ENCODE assay signal across 14 mouse cellular contexts in the genomic region with DNA sequence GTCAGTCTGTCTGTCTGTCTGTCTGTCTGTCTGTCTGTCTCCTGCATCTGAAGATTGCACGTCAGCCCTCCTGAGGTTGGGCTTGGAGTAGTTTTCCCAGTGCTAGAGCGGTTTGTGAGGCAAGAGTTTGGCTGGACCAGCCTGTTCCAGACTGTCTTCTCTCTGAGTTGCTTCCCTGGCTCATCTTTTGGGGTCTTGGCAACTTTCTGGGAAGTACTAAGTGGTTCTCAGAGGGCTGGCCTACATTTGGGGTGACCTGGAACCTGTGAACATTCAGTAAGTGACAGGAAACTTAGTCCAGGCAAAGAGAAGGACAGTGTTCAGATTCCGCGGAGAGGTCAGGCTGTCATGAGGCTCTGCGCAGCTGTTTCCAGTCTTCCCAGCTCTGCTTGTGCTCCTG. TPM values are rescaled to one million over a fixed set of nuclear protein-coding genes. Genes with fewer than 3 reads are reported as not detected.
DNase-seq lines count a peak whose midpoint lies in the region; ATAC-seq and TF ChIP-seq lines count a peak whose summit lies in the region.
"Had no signal": no experiment of that assay in that cellular context is flagged by ENCODE, and none has a peak within 500 bp of the region (broad histone marks: within the 10 kb centered on the region; RNA-seq: fewer than 3 reads in every experiment).

No protein-coding gene starts in this region.

- peak overlapping the region; percentile 78 for H3K27ac ChIP-seq in kidney, embryonic 16.5 days (ENCODE audit: low read length)
- H3K27ac ChIP-seq in brown adipose tissue, adult 24 weeks (replicated peaks; ENCODE audit: low read depth, low read length): peak overlapping the region; percentile 70
- H3K27ac ChIP-seq in intestine, postnatal 0 days (ENCODE audit: low read depth, low read length): peak overlapping the region; percentile 96
- H3K27ac ChIP-seq in hindbrain, embryonic 14.5 days: no peak overlapping the region
- H3K27ac ChIP-seq: forebrain, embryonic 13.5 days had no signal

- no peaks in the 10 kb centered on the region for H3K27me3 ChIP-seq in kidney, embryonic 16.5 days (ENCODE audit: insufficient read depth, low read length)
- H3K27me3 ChIP-seq in intestine, postnatal 0 days (replicated peaks; ENCODE audit: control insufficient read depth, insufficient read depth, low read length): no peaks in the 10 kb centered on the region
- no peaks in the 10 kb centered on the region for H3K27me3 ChIP-seq in myocyte (ENCODE audit: control insufficient read depth, insufficient read depth, insufficient read length)
- H3K27me3 ChIP-seq in hindbrain, embryonic 14.5 days (ENCODE audit: control insufficient read depth, insufficient read depth, low read length): no peaks in the 10 kb centered on the region
- H3K27me3 ChIP-seq: forebrain, embryonic 13.5 days; midbrain, embryonic 13.5 days had no signal

- no peak overlapping the region for H3K9ac ChIP-seq in kidney, embryonic 16.5 days (replicated peaks; ENCODE audit: low read length)
- H3K9ac ChIP-seq in intestine, postnatal 0 days (ENCODE audit: low read depth, low read length): 0 out of 2 replicates have a peak overlapping the region, but pooled peaks have one; percentile 37
- H3K9ac ChIP-seq in hindbrain, embryonic 14.5 days: no peak overlapping the region
- H3K9ac ChIP-seq: forebrain, embryonic 13.5 days; midbrain, embryonic 13.5 days had no signal

- H3K79me2 ChIP-seq in myocyte (ENCODE audit: control insufficient read depth, insufficient read depth): peaks cover 56% of the 10 kb centered on the region

- no peak overlapping the region for H3K4me3 ChIP-seq in kidney, embryonic 16.5 days (ENCODE audit: low read length)
- H3K4me3 ChIP-seq in brown adipose tissue, adult 24 weeks (ENCODE audit: insufficient read depth, low read depth, low read length): no peak overlapping the region
- H3K4me3 ChIP-seq in intestine, postnatal 0 days (ENCODE audit: low read depth, low read length): no peak overlapping the region
- no peak overlapping the region for H3K4me3 ChIP-seq in myocyte
- H3K4me3 ChIP-seq in hindbrain, embryonic 14.5 days (replicated peaks; ENCODE audit: low read length): no peak overlapping the region
- H3K4me3 ChIP-seq: forebrain, embryonic 13.5 days; midbrain, embryonic 13.5 days had no signal

- H3K36me3 ChIP-seq in kidney, embryonic 16.5 days (ENCODE audit: insufficient read depth, low read length): peaks cover 34% of the 10 kb centered on the region
- H3K36me3 ChIP-seq in intestine, postnatal 0 days (ENCODE audit: control insufficient read depth, insufficient read depth): peaks cover 50% of the 10 kb centered on the region
- peaks cover 19% of the 10 kb centered on the region for H3K36me3 ChIP-seq in myocyte (ENCODE audit: control insufficient read depth, insufficient read depth)
- peaks cover 44% of the 10 kb centered on the region for H3K36me3 ChIP-seq in hindbrain, embryonic 14.5 days (replicated peaks; ENCODE audit: control insufficient read depth, insufficient read depth)

- 88% methylated on average over 5 of the region's 5 CpGs for WGBS in kidney, embryonic 16.5 days
- 76% methylated on average over 5 of the region's 5 CpGs for WGBS in intestine, postnatal 0 days
- WGBS in hindbrain, embryonic 14.5 days: 88% methylated on average over 5 of the region's 5 CpGs

- H3ac ChIP-seq in myocyte (ENCODE audit: control insufficient read depth, insufficient read length): no peak overlapping the region

- H3K9me3 ChIP-seq in kidney, embryonic 16.5 days (ENCODE audit: low read length): no peaks in the 10 kb centered on the region
- no peaks in the 10 kb centered on the region for H3K9me3 ChIP-seq in intestine, postnatal 0 days (ENCODE audit: control insufficient read depth)
- no peaks in the 10 kb centered on the region for H3K9me3 ChIP-seq in hindbrain, embryonic 14.5 days (ENCODE audit: control insufficient read depth, low read length)
- H3K9me3 ChIP-seq: forebrain, embryonic 13.5 days; midbrain, embryonic 13.5 days had no signal

- TF ChIP-seq POLR2A in myocyte (IDR thresholded peaks at IDR 0.05; ENCODE audit: insufficient read length, low read depth): no peak

- peaks cover 10% of the 10 kb centered on the region for H3K4me1 ChIP-seq in kidney, embryonic 16.5 days (ENCODE audit: insufficient read depth, low read length)
- peaks cover 74% of the 10 kb centered on the region for H3K4me1 ChIP-seq in brown adipose tissue, adult 24 weeks (ENCODE audit: control insufficient read depth, insufficient read depth, insufficient read length, low read length)
- H3K4me1 ChIP-seq in intestine, postnatal 0 days (replicated peaks; ENCODE audit: control insufficient read depth, insufficient read depth, low read length): peaks cover 5% of the 10 kb centered on the region
- peaks cover 2% of the 10 kb centered on the region; the same call in 1 of the 2 replicates for H3K4me1 ChIP-seq in hindbrain, embryonic 14.5 days (replicated peaks; ENCODE audit: control insufficient read depth, insufficient read depth, low read length)
- H3K4me1 ChIP-seq: forebrain, embryonic 13.5 days; midbrain, embryonic 13.5 days had no signal

- no peak for DNase-seq in kidney, postnatal 36 days
- no peak for DNase-seq in urinary bladder, postnatal 14 days (ENCODE audit: low spot score)
- DNase-seq in hindbrain, embryonic 14.5 days (ENCODE audit: low spot score): no peak
- DNase-seq: adrenal gland, adult 8-10 months; cerebellum, adult 9-10 months; embryo, embryonic 11 days; lung, postnatal 14 days had no signal

- TF ChIP-seq CTCF in intestine, postnatal 0 days (IDR thresholded peaks at IDR 0.05; ENCODE audit: low read depth): no peak; the same call in 1 of the 2 replicates

- H3K4me2 ChIP-seq in kidney, embryonic 16.5 days (replicated peaks; ENCODE audit: low read depth, low read length): no peak overlapping the region
- 0 out of 2 replicates have a peak overlapping the region, but pooled peaks have one; percentile 9 for H3K4me2 ChIP-seq in intestine, postnatal 0 days (replicated peaks; ENCODE audit: low read depth)
- H3K4me2 ChIP-seq in myocyte (ENCODE audit: low read depth): no peak overlapping the region
- no peak overlapping the region for H3K4me2 ChIP-seq in hindbrain, embryonic 14.5 days (replicated peaks)
- H3K4me2 ChIP-seq: forebrain, embryonic 13.5 days; midbrain, embryonic 13.5 days had no signal

- no peak for ATAC-seq in kidney, embryonic 16.5 days (ENCODE audit: low FRiP score, low TSS enrichment)
- no peak for ATAC-seq in intestine, postnatal 0 days
- no peak for ATAC-seq in hindbrain, embryonic 14.5 days (ENCODE audit: low FRiP score)
- ATAC-seq: CD4-positive, CD25-positive, alpha-beta regulatory T cell, adult 4 months; forebrain, embryonic 13.5 days; midbrain, embryonic 13.5 days had no signal

TF ChIP-seq in myocyte, 11 proteins besides CTCF, POLR2A, EP300 and RAD21:
- TF ChIP-seq MYOG (IDR thresholded peaks at IDR 0.05; ENCODE audit: control insufficient read depth in 1 of 3, insufficient read depth in 1 of 3, insufficient read length in 2 of 3, low read depth in 2 of 3) (peak in 1 of 3 experiments; percentile 4), E2F4 (IDR thresholded peaks at IDR 0.05; ENCODE audit: insufficient read depth) (no peak), MYOD1 (IDR thresholded peaks at IDR 0.05; ENCODE audit: control insufficient read depth in 1 of 3, insufficient read length in 2 of 3, low read depth in 2 of 3) (peak in 2 of 3 experiments; percentile 10 to 16), MAX (IDR thresholded peaks at IDR 0.05; ENCODE audit: low read depth) (no peak)

RNA-seq across cellular contexts. Expression of gene Cdc42bpg, which starts 14.0 kb away (rescaled TPM):
- polyA plus RNA-seq in kidney, embryonic 16.5 days (2015; fragmentation: Nextera tagmentation; extraction: Ambion mirVana): 0.80 and 1.5 TPM in 2 replicates
- polyA plus RNA-seq in brown adipose tissue, adult 24 weeks (2012; ENCODE audit: insufficient read depth, insufficient read length, missing spikeins): 2.5 and 2.8 TPM in 2 replicates
- 1.8 and 2.3 TPM in 2 replicates for polyA plus RNA-seq in intestine, postnatal 0 days (2015; fragmentation: Nextera tagmentation; extraction: Ambion mirVana)
- polyA plus RNA-seq in myocyte (2012; fragmentation: generic; extraction: Trizol): 10.0 TPM
- 0.56 and 0.63 TPM in 2 replicates for polyA plus RNA-seq in hindbrain, embryonic 14.5 days (2014; fragmentation: Nextera tagmentation; extraction: Ambion mirVana)

RNA-seq across cellular contexts. Expression of gene Ehd1, which starts 15.7 kb away (rescaled TPM):
- polyA plus RNA-seq in kidney, embryonic 16.5 days (2015; fragmentation: Nextera tagmentation; extraction: Ambion mirVana): 84.2 and 89.5 TPM in 2 replicates
- polyA plus RNA-seq in brown adipose tissue, adult 24 weeks (2012; ENCODE audit: insufficient read depth, insufficient read length, missing spikeins): 39.6 and 42.8 TPM in 2 replicates
- 177 and 201 TPM in 2 replicates for polyA plus RNA-seq in intestine, postnatal 0 days (2015; fragmentation: Nextera tagmentation; extraction: Ambion mirVana)
- polyA plus RNA-seq in myocyte (2012; fragmentation: generic; extraction: Trizol): 433 TPM
- polyA plus RNA-seq in hindbrain, embryonic 14.5 days (2014; fragmentation: Nextera tagmentation; extraction: Ambion mirVana): 80.0 and 84.9 TPM in 2 replicates

RNA-seq across cellular contexts. Expression of gene Men1, which starts 42.5 kb away (rescaled TPM):
- 93.0 and 96.2 TPM in 2 replicates for polyA plus RNA-seq in kidney, embryonic 16.5 days (2015; fragmentation: Nextera tagmentation; extraction: Ambion mirVana)
- 13.9 and 22.2 TPM in 2 replicates for polyA plus RNA-seq in brown adipose tissue, adult 24 weeks (2012; ENCODE audit: insufficient read depth, insufficient read length, missing spikeins)
- polyA plus RNA-seq in intestine, postnatal 0 days (2015; fragmentation: Nextera tagmentation; extraction: Ambion mirVana): 17.1 and 19.6 TPM in 2 replicates
- polyA plus RNA-seq in myocyte (2012; fragmentation: generic; extraction: Trizol): 37.2 TPM
- polyA plus RNA-seq in hindbrain, embryonic 14.5 days (2014; fragmentation: Nextera tagmentation; extraction: Ambion mirVana): 46.7 and 51.5 TPM in 2 replicates

RNA-seq across cellular contexts. Expression of gene Map4k2, which starts 48.7 kb away (rescaled TPM):
- 25.9 and 28.7 TPM in 2 replicates for polyA plus RNA-seq in kidney, embryonic 16.5 days (2015; fragmentation: Nextera tagmentation; extraction: Ambion mirVana)
- 7.9 and 14.0 TPM in 2 replicates for polyA plus RNA-seq in brown adipose tissue, adult 24 weeks (2012; ENCODE audit: insufficient read depth, insufficient read length, missing spikeins)
- polyA plus RNA-seq in intestine, postnatal 0 days (2015; fragmentation: Nextera tagmentation; extraction: Ambion mirVana): 4.1 and 4.3 TPM in 2 replicates
- polyA plus RNA-seq in myocyte (2012; fragmentation: generic; extraction: Trizol): 10.0 TPM
- 12.4 and 15.4 TPM in 2 replicates for polyA plus RNA-seq in hindbrain, embryonic 14.5 days (2014; fragmentation: Nextera tagmentation; extraction: Ambion mirVana)

RNA-seq across cellular contexts. Expression of gene Atg2a, which starts 50.8 kb away (rescaled TPM):
- polyA plus RNA-seq in kidney, embryonic 16.5 days (2015; fragmentation: Nextera tagmentation; extraction: Ambion mirVana): 12.1 and 13.1 TPM in 2 replicates
- 9.6 and 9.9 TPM in 2 replicates for polyA plus RNA-seq in brown adipose tissue, adult 24 weeks (2012; ENCODE audit: insufficient read depth, insufficient read length, missing spikeins)
- polyA plus RNA-seq in intestine, postnatal 0 days (2015; fragmentation: Nextera tagmentation; extraction: Ambion mirVana): 3.6 and 4.0 TPM in 2 replicates
- polyA plus RNA-seq in myocyte (2012; fragmentation: generic; extraction: Trizol): 15.2 TPM
- polyA plus RNA-seq in hindbrain, embryonic 14.5 days (2014; fragmentation: Nextera tagmentation; extraction: Ambion mirVana): 14.5 and 14.8 TPM in 2 replicates
